Mouse (Mus musculus) right cerebral cortex, adult 18-20 months (tissue): ENCODE data around the gene Kctd6.

Experiments
- DNase-seq: peaks from one replicate; pipeline ENCODE4 v3.0.0; 2022; ENCODE audit warnings: mixed read lengths

Gene Kctd6

GRCm38 (mm10) chr14:8214299-8215207 is 613 bp downstream of the Kctd6 start:
- DNase-seq: peak; percentile 82

- DNase-seq: no peak
These were observed 1.4 kb downstream of the Kctd6 start for GRCm38 (mm10) chr14:8215208-8215778.

- no peak for DNase-seq
These were observed 2.2 kb downstream of the Kctd6 start for GRCm38 (mm10) chr14:8216100-8216499.

GRCm38 (mm10) chr14:8218238-8218637 is 4.3 kb downstream of the Kctd6 start:
- DNase-seq: no peak

- no peak for DNase-seq
These were observed 4.9 kb downstream of the Kctd6 start for GRCm38 (mm10) chr14:8218730-8219380.

- no peak for DNase-seq
These were observed 5.9 kb downstream of the Kctd6 start for GRCm38 (mm10) chr14:8219876-8220275.

GRCm38 (mm10) chr14:8220306-8220705 is 6.4 kb downstream of the Kctd6 start:
- DNase-seq: no peak

GRCm38 (mm10) chr14:8220912-8221311 is 7.0 kb downstream of the Kctd6 start:
- DNase-seq: no peak

GRCm38 (mm10) chr14:8222561-8222960 is 8.6 kb downstream of the Kctd6 start:
- no peak for DNase-seq

- no peak for DNase-seq
These were observed 9.8 kb downstream of the Kctd6 start for GRCm38 (mm10) chr14:8223506-8224293.

- DNase-seq: no peak
These were observed 10.9 kb downstream of the Kctd6 start for GRCm38 (mm10) chr14:8224805-8225204.

GRCm38 (mm10) chr14:8229367-8230019 is 15.6 kb downstream of the Kctd6 start:
- DNase-seq: no peak

GRCm38 (mm10) chr14:8232155-8232910 is 18.4 kb downstream of the Kctd6 start:
- no peak for DNase-seq

- no peak for DNase-seq
These were observed 19.3 kb downstream of the Kctd6 start for GRCm38 (mm10) chr14:8233252-8233651.

GRCm38 (mm10) chr14:8241816-8242215 is 27.9 kb downstream of the Kctd6 start:
- no peak for DNase-seq

GRCm38 (mm10) chr14:8242388-8242920 is 28.5 kb downstream of the Kctd6 start:
- peak; percentile 44 for DNase-seq

GRCm38 (mm10) chr14:8243136-8243888 is 29.4 kb downstream of the Kctd6 start:
- no peak for DNase-seq

GRCm38 (mm10) chr14:8244211-8244611 is 30.3 kb downstream of the Kctd6 start:
- DNase-seq: no peak

- no peak for DNase-seq
These were observed 32.9 kb downstream of the Kctd6 start for GRCm38 (mm10) chr14:8246878-8247277.

- DNase-seq: no peak
These were observed 35.3 kb downstream of the Kctd6 start for GRCm38 (mm10) chr14:8249206-8249605.
